Mouse (Mus musculus) lung, postnatal 0 days (tissue): ENCODE measurements around the gene Usp21.

Source experiments
- CTCF ChIP-seq: IDR thresholded peaks from 2 replicates; pipeline ENCODE4 v1.5.1; 2016; ENCODE audit warnings: antibody characterized with exemption, mild to moderate bottlenecking
- EP300 ChIP-seq: IDR thresholded peaks from 2 replicates; pipeline ENCODE4 v1.6.1; 2016; ENCODE audit warnings: antibody characterized with exemption, mild to moderate bottlenecking, control low read depth

DNA sequence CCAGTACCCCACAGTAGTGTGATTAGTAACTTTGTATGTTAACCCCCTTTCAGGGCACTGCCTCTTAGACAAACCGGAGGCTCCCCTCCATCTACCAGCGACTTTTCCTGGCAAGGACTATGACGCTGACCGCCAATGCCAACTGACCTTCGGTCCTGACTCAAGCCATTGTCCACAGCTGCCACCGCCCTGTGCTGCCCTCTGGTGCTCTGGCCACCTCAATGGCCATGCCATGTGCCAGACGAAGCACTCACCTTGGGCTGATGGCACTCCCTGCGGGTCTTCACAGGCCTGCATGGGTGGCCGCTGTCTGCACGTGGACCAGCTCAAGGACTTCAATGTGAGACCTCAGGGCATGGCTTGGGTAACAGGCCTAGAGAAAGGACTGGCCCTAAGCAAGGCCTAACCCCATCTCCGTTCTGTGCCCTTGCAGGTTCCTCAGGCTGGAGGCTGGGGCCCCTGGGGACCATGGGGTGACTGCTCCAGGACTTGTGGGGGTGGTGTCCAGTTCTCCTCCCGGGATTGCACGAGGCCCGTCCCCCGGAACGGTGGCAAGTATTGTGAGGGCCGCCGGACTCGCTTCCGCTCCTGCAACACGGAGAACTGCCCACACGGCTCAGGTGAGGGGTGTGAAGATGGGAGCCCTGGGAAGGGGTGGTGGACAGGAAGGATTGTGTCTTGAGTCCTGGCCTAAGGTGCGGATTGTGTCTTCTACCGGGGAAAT is 31.5 kb downstream of the Usp21 start:
- TF ChIP-seq CTCF (no peak), EP300 (no peak)
